In the genomic region with DNA sequence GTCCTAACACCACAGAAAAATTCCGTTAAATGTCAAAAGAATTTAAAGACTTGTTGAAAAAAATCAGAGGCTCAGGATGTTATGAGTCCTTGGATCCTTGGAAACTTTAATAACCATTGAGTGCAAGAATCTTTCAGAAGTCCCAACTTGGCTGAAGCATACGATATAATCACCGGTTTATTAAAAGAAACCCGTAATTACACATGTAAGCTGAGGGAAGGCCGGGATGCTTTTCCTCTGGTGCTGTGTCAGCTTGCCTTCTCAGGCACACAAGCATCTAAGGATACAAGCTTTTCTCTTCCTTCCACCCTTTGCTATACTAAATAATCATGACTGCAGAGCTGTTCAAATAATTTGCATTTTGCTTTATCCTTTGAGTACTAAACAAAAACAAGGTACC, we compare ENCODE assay signal across 22 mouse cellular contexts.
"Had no signal": no experiment of that assay in that cellular context is flagged by ENCODE, and none has a peak within 500 bp of the region (broad histone marks: within the 10 kb centered on the region; RNA-seq: fewer than 3 reads in every experiment).

No protein-coding gene starts in this region.

- H3K9me3 ChIP-seq: limb, embryonic 10.5 days; limb, embryonic 13.5 days; liver, embryonic 12.5 days; liver, embryonic 15.5 days; lung, embryonic 15.5 days; midbrain, embryonic 10.5 days; midbrain, embryonic 13.5 days; neural tube, embryonic 13.5 days had no signal

- H3K9ac ChIP-seq: limb, embryonic 13.5 days; liver, embryonic 12.5 days; liver, embryonic 15.5 days; lung, embryonic 15.5 days; midbrain, embryonic 13.5 days; neural tube, embryonic 13.5 days had no signal

- H3K27me3 ChIP-seq: limb, embryonic 13.5 days; liver, embryonic 12.5 days; liver, embryonic 15.5 days; lung, embryonic 15.5 days; megakaryocyte, embryonic 14.5 days; midbrain, embryonic 13.5 days; neural tube, embryonic 13.5 days had no signal

- H3K4me1 ChIP-seq: limb, embryonic 10.5 days; limb, embryonic 13.5 days; liver, embryonic 12.5 days; liver, embryonic 15.5 days; lung, embryonic 15.5 days; megakaryocyte, embryonic 14.5 days; midbrain, embryonic 10.5 days; midbrain, embryonic 13.5 days; neural tube, embryonic 13.5 days had no signal

- H3K4me2 ChIP-seq: limb, embryonic 13.5 days; liver, embryonic 12.5 days; liver, embryonic 15.5 days; lung, embryonic 15.5 days; midbrain, embryonic 13.5 days; neural tube, embryonic 13.5 days had no signal

- H3K4me3 ChIP-seq: limb, embryonic 10.5 days; limb, embryonic 13.5 days; liver, embryonic 12.5 days; liver, embryonic 15.5 days; lung, embryonic 15.5 days; megakaryocyte, embryonic 14.5 days; midbrain, embryonic 10.5 days; midbrain, embryonic 13.5 days; myocyte; neural tube, embryonic 13.5 days had no signal

- H3K36me3 ChIP-seq: limb, embryonic 10.5 days; limb, embryonic 13.5 days; liver, embryonic 12.5 days; liver, embryonic 15.5 days; lung, embryonic 15.5 days; midbrain, embryonic 10.5 days; midbrain, embryonic 13.5 days; neural tube, embryonic 13.5 days had no signal

- ATAC-seq: liver, embryonic 12.5 days; midbrain, embryonic 13.5 days; midbrain, embryonic 16.5 days had no signal

- DNase-seq: kidney, adult 18-20 months; kidney, adult 9 months; kidney, postnatal 14 days; kidney, postnatal 4 days; liver; lung, adult 18-20 months; lung, postnatal 10 days; lung, postnatal 36 days; retina, postnatal 1 day; thymus, postnatal 25 days had no signal

- H3K27ac ChIP-seq: limb, embryonic 10.5 days; limb, embryonic 13.5 days; liver, embryonic 12.5 days; liver, embryonic 15.5 days; lung, embryonic 15.5 days; midbrain, embryonic 10.5 days; midbrain, embryonic 13.5 days; neural tube, embryonic 13.5 days; stomach, postnatal 0 days had no signal
